Comparison of ENCODE assay signal across 23 mouse cellular contexts in the genomic region with DNA sequence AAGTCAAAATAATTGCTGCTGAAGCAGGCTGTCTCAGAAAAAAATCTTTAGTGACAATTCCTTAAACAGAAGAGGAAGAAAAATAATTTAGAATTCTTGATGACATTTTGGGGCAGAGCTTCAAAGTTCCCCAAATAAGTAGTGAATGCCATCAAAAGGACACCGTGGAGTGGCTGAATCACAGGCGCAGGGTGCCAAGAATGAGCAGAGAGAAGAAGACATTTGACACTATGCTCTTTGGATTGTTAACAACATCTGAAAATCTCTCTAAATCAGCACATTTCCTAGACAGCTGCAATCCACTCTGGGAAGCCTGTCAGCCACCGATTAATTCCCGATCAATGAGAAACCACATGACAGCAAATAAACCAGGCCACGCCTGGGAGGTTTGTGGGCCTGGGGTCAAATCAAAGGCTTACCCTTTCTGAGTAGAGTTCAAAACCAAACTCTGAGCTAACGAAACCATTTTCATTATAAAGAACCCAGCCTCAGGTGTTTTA.
DNase-seq lines count a peak whose midpoint lies in the region; ATAC-seq lines count a peak whose summit lies in the region.
"Had no signal": no experiment of that assay in that cellular context is flagged by ENCODE, and none has a peak within 500 bp of the region (broad histone marks: within the 10 kb centered on the region; RNA-seq: fewer than 3 reads in every experiment).

No protein-coding gene starts in this region.

- H3K36me3 ChIP-seq in forebrain, embryonic 12.5 days (replicated peaks) = no peaks in the 10 kb centered on the region
- no peaks in the 10 kb centered on the region for H3K36me3 ChIP-seq in forebrain, embryonic 16.5 days (ENCODE audit: control insufficient read depth, insufficient read depth)
- H3K36me3 ChIP-seq in kidney, embryonic 15.5 days = no peaks in the 10 kb centered on the region
- no peaks in the 10 kb centered on the region for H3K36me3 ChIP-seq in macrophage (ENCODE audit: inconsistent target)
- H3K36me3 ChIP-seq: G1E had no signal

- no peaks in the 10 kb centered on the region for H3K79me2 ChIP-seq in macrophage (ENCODE audit: inconsistent target)

- no peak for ATAC-seq in forebrain, embryonic 12.5 days (ENCODE audit: low FRiP score)
- ATAC-seq in forebrain, embryonic 16.5 days = no peak
- ATAC-seq in kidney, embryonic 15.5 days (replicated peaks; ENCODE audit: low FRiP score) = no peak
- no peak for ATAC-seq in granulocyte monocyte progenitor cell, adult 5-6 weeks (replicated peaks; ENCODE audit: poor library complexity, severe bottlenecking)
- ATAC-seq: forebrain, embryonic 13.5 days; hindbrain, embryonic 16.5 days; midbrain, embryonic 16.5 days; Patski had no signal

- no peaks in the 10 kb centered on the region for H3K9me3 ChIP-seq in forebrain, embryonic 12.5 days
- H3K9me3 ChIP-seq in forebrain, embryonic 16.5 days (ENCODE audit: control insufficient read depth, low read length) = no peaks in the 10 kb centered on the region
- H3K9me3 ChIP-seq in kidney, embryonic 15.5 days (replicated peaks) = no peaks in the 10 kb centered on the region
- H3K9me3 ChIP-seq: forebrain, embryonic 13.5 days; G1E had no signal

- 0 out of 2 replicates have a peak overlapping the region, but pooled peaks have one; percentile 42 for H3K27ac ChIP-seq in forebrain, embryonic 12.5 days
- H3K27ac ChIP-seq in forebrain, embryonic 16.5 days (ENCODE audit: low read length) = no peak overlapping the region
- 0 out of 2 replicates have a peak overlapping the region, but pooled peaks have one; percentile 2 for H3K27ac ChIP-seq in kidney, embryonic 15.5 days
- 0 out of 2 replicates have a peak overlapping the region, but pooled peaks have one; percentile 12 for H3K27ac ChIP-seq in macrophage
- H3K27ac ChIP-seq: forebrain, embryonic 13.5 days had no signal

- H3K27me3 ChIP-seq in forebrain, embryonic 12.5 days = no peaks in the 10 kb centered on the region
- no peaks in the 10 kb centered on the region for H3K27me3 ChIP-seq in forebrain, embryonic 16.5 days (replicated peaks; ENCODE audit: control insufficient read depth, insufficient read depth, low read length)
- H3K27me3 ChIP-seq in kidney, embryonic 15.5 days = no peaks in the 10 kb centered on the region
- H3K27me3 ChIP-seq: forebrain, embryonic 13.5 days; Patski had no signal

- 71% methylated on average over 6 of the region's 6 CpGs for WGBS in forebrain, embryonic 12.5 days
- WGBS in forebrain, embryonic 16.5 days = 76% methylated on average over 6 of the region's 6 CpGs
- WGBS in kidney, embryonic 15.5 days = 76% methylated on average over 6 of the region's 6 CpGs
- 78% methylated on average over 6 of the region's 6 CpGs for WGBS in macrophage (ENCODE audit: missing documents)

- H3K9ac ChIP-seq in forebrain, embryonic 12.5 days = no peak overlapping the region
- H3K9ac ChIP-seq in forebrain, embryonic 16.5 days (replicated peaks; ENCODE audit: low read depth, low read length) = no peak overlapping the region
- H3K9ac ChIP-seq in kidney, embryonic 15.5 days = no peak overlapping the region
- H3K9ac ChIP-seq: forebrain, embryonic 13.5 days had no signal

- H3K4me2 ChIP-seq in forebrain, embryonic 12.5 days = no peak overlapping the region
- H3K4me2 ChIP-seq in forebrain, embryonic 16.5 days (ENCODE audit: low read length) = no peak overlapping the region
- no peak overlapping the region for H3K4me2 ChIP-seq in kidney, embryonic 15.5 days
- H3K4me2 ChIP-seq: forebrain, embryonic 13.5 days; liver, embryonic 11.5 days had no signal

- DNase-seq in kidney, postnatal 36 days = no peak
- DNase-seq in lung, postnatal 36 days = peak; percentile 49
- DNase-seq in lung, postnatal 14 days = no peak
- DNase-seq: adrenal gland, postnatal 36 days; cerebellum, adult 2 months; cerebellum, postnatal 14 days; kidney, adult 18-20 months; kidney, postnatal 10 days; right cerebral cortex, postnatal 4 days; thymus, adult 2 months; thymus, postnatal 36 days had no signal

- no peak overlapping the region for H3K4me3 ChIP-seq in forebrain, embryonic 12.5 days (replicated peaks)
- no peak overlapping the region for H3K4me3 ChIP-seq in forebrain, embryonic 16.5 days (replicated peaks; ENCODE audit: low read length)
- H3K4me3 ChIP-seq in kidney, embryonic 15.5 days (replicated peaks) = no peak overlapping the region
- no peak overlapping the region for H3K4me3 ChIP-seq in macrophage (ENCODE audit: inconsistent target)
- H3K4me3 ChIP-seq: erythroblast, embryonic 14.5 days; forebrain, embryonic 13.5 days had no signal

- H3K4me1 ChIP-seq in forebrain, embryonic 12.5 days = peaks cover 57% of the 10 kb centered on the region
- peaks cover 25% of the 10 kb centered on the region for H3K4me1 ChIP-seq in forebrain, embryonic 16.5 days (replicated peaks; ENCODE audit: control insufficient read depth, insufficient read depth, low read length)
- H3K4me1 ChIP-seq in kidney, embryonic 15.5 days = peaks cover 62% of the 10 kb centered on the region
